Mouse (Mus musculus) cerebral cortex, adult 2 months (tissue): ENCODE measurements around the gene Ccl7.

ENCODE experiments used
- WGBS: fragments of 180-500 bp; shearing (Covaris S2); methylation state at CpG from one replicate; pipeline ENCODE4 v1.1.7; 2018; 5-methylcytosine and 5-hydroxymethylcytosine counted together

The Ccl7 gene

GRCm38 (mm10) chr11:82038535-82038934 lies 7.0 kb upstream of the Ccl7 start, which contains the start of gene Gm17268:
Gm17268 (minus strand) TSS chr11:82038562.
- WGBS = 53% methylated on average over 2 of the region's 2 CpGs

DNA sequence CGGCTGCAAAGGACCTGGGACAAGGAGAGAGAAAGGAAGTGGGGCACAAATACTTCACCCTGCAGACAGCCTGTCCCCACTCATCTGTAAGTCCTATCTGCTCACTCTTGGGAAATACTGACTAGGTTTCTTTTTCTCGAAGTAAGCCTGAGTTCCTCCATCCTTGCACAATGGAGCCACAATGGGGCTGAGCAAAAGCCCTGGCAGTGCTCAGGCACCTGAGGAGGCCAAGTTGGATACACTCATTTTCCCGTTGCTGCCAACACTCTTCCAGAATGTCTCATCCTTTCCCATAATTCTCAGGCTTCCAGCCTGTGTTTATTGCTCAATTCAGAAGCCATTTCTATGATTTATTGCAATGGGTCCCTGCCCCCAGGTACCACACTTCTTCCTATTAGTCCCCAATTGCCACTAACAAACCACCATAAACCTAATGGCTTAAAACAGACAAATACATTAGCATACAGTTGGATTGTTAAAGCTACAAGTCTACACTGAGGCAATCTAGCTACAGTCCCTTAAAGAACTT lies 6.3 kb upstream of the Ccl7 start:
- WGBS = 66% methylated on average over 3 of the region's 3 CpGs

DNA sequence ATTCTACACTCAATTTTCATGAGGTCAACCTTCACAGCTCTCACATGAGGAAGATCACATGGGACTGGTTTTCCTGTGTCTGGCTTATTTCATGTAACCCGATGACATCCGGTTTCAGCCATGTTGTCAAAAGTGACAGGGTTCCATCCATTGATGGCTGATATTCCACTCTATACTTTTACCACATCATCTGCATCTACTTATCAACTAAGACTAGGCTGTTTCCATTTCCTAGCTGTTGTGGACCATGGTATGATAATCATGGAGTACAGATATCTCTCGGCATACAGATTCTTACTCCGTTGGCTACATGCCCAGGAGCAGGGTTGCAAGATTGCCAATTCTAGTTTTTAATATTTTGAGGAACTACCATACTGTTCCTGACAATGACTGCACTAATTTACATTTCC lies 3.8 kb upstream of the Ccl7 start:
- 78% methylated on average over 4 of the region's 4 CpGs for WGBS

- 64% methylated on average over 6 of the region's 6 CpGs for WGBS
Observed at GRCm38 (mm10) chr11:82047746-82048415, 2.4 kb downstream of the Ccl7 start.

GRCm38 (mm10) chr11:82053849-82054248 lies 8.3 kb downstream of the Ccl7 start:
- 87% methylated on average over 7 of the region's 7 CpGs for WGBS

DNA sequence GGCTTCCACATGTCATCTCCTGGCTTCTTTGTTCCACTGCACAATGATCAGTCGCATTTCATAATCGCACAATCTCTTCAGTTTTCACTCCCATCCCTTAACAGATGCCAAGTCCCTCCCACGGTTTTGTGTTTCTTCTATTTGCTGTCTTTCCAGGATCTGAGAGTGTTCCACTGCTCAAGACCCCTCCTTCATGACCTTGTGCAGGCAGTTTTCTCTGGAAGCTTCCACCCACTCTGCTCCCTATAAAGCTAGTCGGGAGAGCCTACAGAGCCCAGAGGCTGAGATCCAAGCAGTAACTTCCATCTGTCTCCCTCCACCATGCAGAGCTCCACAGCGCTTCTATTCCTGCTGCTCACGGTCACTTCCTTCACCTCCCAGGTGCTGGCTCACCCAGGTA lies 12.1 kb downstream of the Ccl7 start, which contains the start of gene Ccl11:
TSS of gene Ccl11 (plus strand) at position 178 of the 400 bp plus-strand sequence.
- 45% methylated on average over 6 of the region's 6 CpGs for WGBS

DNA sequence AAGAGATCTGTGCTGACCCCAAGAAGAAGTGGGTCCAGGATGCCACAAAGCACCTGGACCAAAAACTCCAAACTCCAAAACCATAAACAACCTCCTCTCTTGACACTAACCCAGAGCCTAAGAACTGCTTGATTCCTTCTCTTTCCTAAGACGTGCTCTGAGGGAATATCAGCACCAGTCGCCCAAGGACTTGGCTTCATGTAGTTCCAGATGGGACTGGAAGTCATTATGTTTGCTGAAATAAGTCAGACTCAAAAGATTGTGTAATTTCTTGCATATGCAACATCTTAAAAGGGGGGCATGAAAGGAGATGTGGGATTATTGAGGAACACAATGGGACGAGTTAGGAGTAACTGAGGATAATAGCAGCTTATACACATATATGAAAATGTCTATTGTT lies 16.7 kb downstream of the Ccl7 start:
- WGBS = 67% methylated on average over 3 of the region's 3 CpGs

GRCm38 (mm10) chr11:82063454-82063853 lies 17.9 kb downstream of the Ccl7 start:
- 95% methylated on average over 2 of the region's 2 CpGs for whole genome bisulfite sequencing

DNA sequence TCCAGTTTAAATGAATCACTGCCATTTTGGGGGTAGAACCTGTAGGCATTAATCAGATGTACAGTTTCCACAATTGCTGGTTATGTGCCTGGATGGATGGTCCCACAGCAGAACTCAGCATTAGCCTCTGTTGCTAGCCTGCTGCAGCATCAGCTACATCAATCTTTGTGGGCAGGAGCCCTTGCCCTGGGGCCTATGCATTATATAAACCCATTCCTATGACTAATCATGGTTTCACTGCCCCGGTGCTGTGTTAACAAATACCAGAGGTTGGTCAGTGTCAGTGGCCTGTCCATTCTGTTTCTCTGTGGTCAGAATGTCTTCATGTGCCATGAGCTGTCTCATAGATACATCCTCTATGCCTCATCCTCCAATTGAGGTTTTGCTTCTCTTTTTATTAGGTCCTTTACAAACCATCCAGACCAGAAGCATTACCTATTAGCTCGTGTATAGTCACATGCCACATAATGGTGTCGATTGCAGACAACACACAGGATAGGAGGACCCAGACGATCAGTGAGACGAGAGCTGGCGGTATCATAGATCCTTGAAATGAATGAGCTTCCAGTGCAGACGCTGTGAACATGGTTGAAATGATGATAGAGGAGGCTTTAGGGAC lies 21.6 kb downstream of the Ccl7 start:
- 88% methylated on average over 7 of the region's 7 CpGs for WGBS

- 83% methylated on average over 3 of the region's 3 CpGs for WGBS
Observed at GRCm38 (mm10) chr11:82071076-82071475, 25.6 kb downstream of the Ccl7 start.

DNA sequence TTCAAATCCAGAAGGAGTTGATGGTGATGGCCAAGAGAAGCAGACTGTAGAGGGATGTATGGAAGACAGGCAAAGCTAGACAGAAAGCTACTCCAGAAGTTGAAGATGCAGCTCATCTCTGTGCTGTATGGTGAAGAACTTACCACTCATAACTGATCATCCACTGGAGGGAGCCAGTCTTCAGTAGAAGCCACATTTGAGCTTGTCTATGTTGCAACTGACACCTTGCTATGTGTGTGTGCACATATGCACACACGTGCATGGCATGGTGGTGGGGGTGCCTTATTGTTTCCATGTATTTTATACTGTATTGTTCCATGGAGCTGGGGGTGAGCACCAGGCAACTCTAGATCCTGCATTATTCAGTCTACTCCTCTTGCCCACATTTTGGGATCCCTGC lies 26.9 kb downstream of the Ccl7 start:
- WGBS = 79% methylated on average over 1 of the region's 1 CpGs

DNA sequence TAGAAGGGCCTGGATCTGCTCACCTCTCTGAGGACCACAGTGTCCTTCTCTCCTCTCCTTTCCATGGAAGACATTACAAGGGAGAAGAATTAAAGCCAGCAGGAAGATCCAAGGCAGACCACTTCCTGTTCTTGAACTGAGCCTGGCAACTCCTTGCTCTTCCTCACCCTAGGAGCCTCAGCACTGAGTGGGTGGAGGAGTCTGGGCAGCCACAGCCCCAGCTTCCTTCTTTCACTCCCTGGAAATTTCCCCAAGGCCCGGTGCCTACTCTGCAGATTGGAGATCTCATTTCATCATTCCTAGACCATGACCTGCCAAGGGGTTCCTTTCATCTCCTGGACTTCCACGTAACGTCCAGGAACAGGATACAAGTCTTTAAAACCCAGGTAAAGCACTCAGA lies 27.5 kb downstream of the Ccl7 start:
- WGBS = 88% methylated on average over 3 of the region's 3 CpGs

DNA sequence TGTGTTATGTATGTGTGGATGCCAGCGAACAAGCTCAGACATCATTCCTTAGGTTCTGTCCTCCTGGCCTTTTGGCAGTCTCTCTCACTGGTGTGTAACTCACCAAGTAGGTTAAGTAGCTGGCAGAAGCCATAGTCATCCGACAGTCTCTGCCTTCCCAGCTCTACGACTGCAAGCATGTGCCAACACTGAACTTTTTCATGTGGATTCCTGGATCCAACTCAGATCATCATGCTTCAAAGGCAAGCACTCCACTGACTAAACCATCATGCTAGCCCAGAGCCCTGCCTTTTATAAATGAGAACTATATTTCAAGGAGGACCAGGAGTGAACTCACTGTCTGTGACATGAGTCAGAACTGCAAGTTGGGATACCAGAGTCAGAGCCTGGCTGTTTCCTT lies 28.2 kb downstream of the Ccl7 start:
- whole genome bisulfite sequencing = 80% methylated on average over 3 of the region's 3 CpGs

- 85% methylated on average over 3 of the region's 3 CpGs for WGBS
Observed at GRCm38 (mm10) chr11:82077031-82077430, 31.5 kb downstream of the Ccl7 start.

- 78% methylated on average over 3 of the region's 3 CpGs for WGBS
Observed at GRCm38 (mm10) chr11:82080865-82081264, 35.4 kb downstream of the Ccl7 start.

- WGBS = 92% methylated on average over 3 of the region's 3 CpGs
Observed at GRCm38 (mm10) chr11:82084360-82084759, 38.8 kb downstream of the Ccl7 start.
